Mouse (Mus musculus) small intestine, adult 2 months (tissue): ENCODE data around the gene Dazap1. TPM values are rescaled to one million over a fixed set of nuclear protein-coding genes. Genes with fewer than 3 reads are reported as not detected.

ENCODE experiments used
- H3K27ac ChIP-seq: fragments of 200-500 bp; 2 replicates; pipeline ENCODE4 v1.5.1; 2012; ENCODE audit warnings: low read depth, low read length, control low read depth, inconsistent platforms; ENCODE audit not compliant: insufficient read depth
- H3K27me3 ChIP-seq: fragments of 200-500 bp; 2 replicates; pipeline ENCODE4 v1.6.1; 2012; ENCODE audit warnings: mild to moderate bottlenecking, moderate library complexity, low read length, inconsistent platforms; ENCODE audit not compliant: control insufficient read depth, insufficient read depth
- H3K36me3 ChIP-seq: fragments of 200-500 bp; 2 replicates; pipeline ENCODE4 v1.6.1; 2012; ENCODE audit warnings: mild to moderate bottlenecking, low read length, control low read depth, inconsistent platforms; ENCODE audit not compliant: control insufficient read depth, insufficient read depth
- H3K4me1 ChIP-seq: fragments of 200-500 bp; 2 replicates; pipeline ENCODE4 v1.6.1; 2012; ENCODE audit warnings: low read length, inconsistent platforms, mixed read lengths; ENCODE audit not compliant: control insufficient read depth, insufficient read depth, insufficient read length
- H3K4me3 ChIP-seq: fragments of 200-500 bp; 2 replicates; pipeline ENCODE4 v1.5.1; 2012; ENCODE audit warnings: low read depth, mild to moderate bottlenecking, control low read depth, inconsistent platforms, low read length, moderate library complexity
- CTCF ChIP-seq: fragments of 200-500 bp; IDR thresholded peaks from 2 replicates; pipeline ENCODE4 v1.5.1; 2012; ENCODE audit warnings: low read depth, mild to moderate bottlenecking, control low read depth, inconsistent platforms, low read length, moderate library complexity, mixed read lengths; ENCODE audit not compliant: insufficient replicate concordance, insufficient read length; ENCODE audit errors: extremely low read depth
- POLR2A ChIP-seq: fragments of 200-500 bp; IDR thresholded peaks from 2 replicates; pipeline ENCODE4 v1.6.1; 2012; ENCODE audit warnings: low read depth, mild to moderate bottlenecking, control low read depth, inconsistent platforms, low read length, moderate library complexity
- WGBS: fragments of 180-500 bp; shearing (Covaris S2); methylation state at CpG from one replicate; pipeline ENCODE4 v1.1.7; 2018; 5-methylcytosine and 5-hydroxymethylcytosine counted together
- polyA plus RNA-seq: library from polyadenylated mRNA; depleted of rRNA; stranded (reverse); fragments of >200 nt; gene quantifications from 2 replicates; pipeline ENCODE4 v1.2.3, GENCODE M21; 2012

Dazap1 gene
- polyA plus RNA-seq, 1 experiment: 89.3 TPM

GRCm38 (mm10) chr10:80254331-80255297, 6.7 kb upstream of the Dazap1 start:
- H3K4me3 ChIP-seq: no peak overlapping the region
- WGBS: 93% methylated on average over 26 of the region's 26 CpGs
- no peaks in the 10 kb centered on the region for H3K27me3 ChIP-seq
- TF ChIP-seq POLR2A (no peak), CTCF (no peak)
- H3K27ac ChIP-seq: no peak overlapping the region
- H3K36me3 ChIP-seq: peaks cover 40% of the 10 kb centered on the region
- H3K4me1 ChIP-seq: peaks cover 20% of the 10 kb centered on the region

- 82% methylated on average over 5 of the region's 5 CpGs for WGBS
- Histone ChIP-seq H3K36me3 (peaks cover 40% of the 10 kb centered on the region), H3K27me3 (no peaks in the 10 kb centered on the region), H3K27ac (no peak overlapping the region), H3K4me3 (no peak overlapping the region), H3K4me1 (peaks cover 25% of the 10 kb centered on the region)
- no peak for TF ChIP-seq CTCF
- no peak for TF ChIP-seq POLR2A
Observed at GRCm38 (mm10) chr10:80255881-80256535, 5.3 kb upstream of the Dazap1 start.

GRCm38 (mm10) chr10:80257936-80258335, 3.4 kb upstream of the Dazap1 start:
- no peak overlapping the region for H3K27ac ChIP-seq
- H3K4me3 ChIP-seq: no peak overlapping the region
- TF ChIP-seq POLR2A (no peak), CTCF (no peak)
- whole genome bisulfite sequencing: 82% methylated on average over 2 of the region's 2 CpGs
- peaks cover 40% of the 10 kb centered on the region for H3K36me3 ChIP-seq
- H3K27me3 ChIP-seq: no peaks in the 10 kb centered on the region
- peaks cover 25% of the 10 kb centered on the region for H3K4me1 ChIP-seq

- 91% methylated on average over 14 of the region's 14 CpGs for WGBS
- H3K27ac ChIP-seq: no peak overlapping the region
- peaks cover 25% of the 10 kb centered on the region for H3K4me1 ChIP-seq
- H3K4me3 ChIP-seq: no peak overlapping the region
- TF ChIP-seq CTCF (no peak), POLR2A (no peak)
- H3K27me3 ChIP-seq: no peaks in the 10 kb centered on the region
- peaks cover 33% of the 10 kb centered on the region for H3K36me3 ChIP-seq
Observed at GRCm38 (mm10) chr10:80258752-80259462, 2.4 kb upstream of the Dazap1 start.

GRCm38 (mm10) chr10:80259463-80259805, 1.9 kb upstream of the Dazap1 start:
- no peak overlapping the region for H3K4me3 ChIP-seq

GRCm38 (mm10) chr10:80259861-80260641, 1.2 kb upstream of the Dazap1 start:
- TF ChIP-seq CTCF (no peak), POLR2A (no peak)
- peak overlapping the region; percentile 66 for H3K4me3 ChIP-seq
- H3K36me3 ChIP-seq: peaks cover 23% of the 10 kb centered on the region
- no peaks in the 10 kb centered on the region for H3K27me3 ChIP-seq
- 0 out of 2 replicates have a peak overlapping the region, but pooled peaks have one; percentile 41 for H3K27ac ChIP-seq
- WGBS: 10% methylated on average over 19 of the region's 19 CpGs
- H3K4me1 ChIP-seq: peaks cover 24% of the 10 kb centered on the region

More at GRCm38 (mm10) chr10:80259463-80259805, 1.9 kb upstream of the Dazap1 start:
- Histone ChIP-seq H3K36me3 (peaks cover 28% of the 10 kb centered on the region), H3K27ac (no peak overlapping the region), H3K4me1 (peaks cover 25% of the 10 kb centered on the region), H3K27me3 (no peaks in the 10 kb centered on the region)
- 86% methylated on average over 6 of the region's 6 CpGs for WGBS
- TF ChIP-seq CTCF (no peak), POLR2A (no peak)
